Mouse (Mus musculus) CH12.LX (cell line): ENCODE measurements at regions not wholly inside any gene's neighbourhood (a gene's known extent, or its start where the extent isn't known, plus 50 kb on each side); places are given as distances from the start of the nearest gene placed in this dataset.

ENCODE experiments used
- DNase-seq: peaks from one replicate; pipeline ENCODE4 v3.0.0-alpha.2; 2013; ENCODE audit errors: extremely low read depth
- H3K27ac ChIP-seq: 2 replicates; pipeline ENCODE4 v1.5.1; 2012; ENCODE audit warnings: low read depth, mild to moderate bottlenecking, control low read depth, moderate library complexity; ENCODE audit not compliant: insufficient read depth
- H3K27me3 ChIP-seq: replicated peaks from 2 replicates; pipeline ENCODE3; 2012; ENCODE audit warnings: inconsistent platforms
- H3K36me3 ChIP-seq, 2 experiments: replicated peaks in 1 of 2; 2 replicates each; pipeline versions ENCODE3 to v1.6.1; 2012; ENCODE audit warnings: inconsistent platforms in 1 of 2, low read length in 1 of 2, mild to moderate bottlenecking in 1 of 2, mixed read lengths in 1 of 2, moderate library complexity in 1 of 2; ENCODE audit not compliant: control insufficient read depth in 1 of 2, insufficient read depth in 1 of 2
- H3K4me1 ChIP-seq, 2 experiments: 2 replicates each; pipeline ENCODE4 v1.6.1; 2012; ENCODE audit warnings: inconsistent platforms in 1 of 2, moderate library complexity in 1 of 2; ENCODE audit not compliant: insufficient read depth in 2 of 2, control insufficient read depth in 1 of 2
- H3K4me2 ChIP-seq: 2 replicates; pipeline ENCODE4 v1.6.1; 2012; ENCODE audit warnings: low read depth, mild to moderate bottlenecking, control low read depth; ENCODE audit not compliant: poor library complexity, insufficient read depth, severe bottlenecking
- H3K4me3 ChIP-seq, 3 experiments: fragments of 150-350 bp in 1 of 3; sonication (generic) in 1 of 3; replicated peaks in 1 of 3; 2 replicates each; pipeline versions ENCODE3 to v1.5.1; 2011 to 2012; ENCODE audit warnings: low read depth in 2 of 3, low read length in 2 of 3, mild to moderate bottlenecking in 2 of 3, moderate library complexity in 2 of 3, control low read depth in 1 of 3, improper control_type of control experiment in 1 of 3, inconsistent platforms in 1 of 3, mixed read lengths in 1 of 3; ENCODE audit not compliant: poor library complexity in 1 of 3
- H3K79me2 ChIP-seq: replicated peaks from 2 replicates; pipeline ENCODE4 v1.6.1; 2012; ENCODE audit warnings: mild to moderate bottlenecking, moderate library complexity; ENCODE audit not compliant: control insufficient read depth, poor library complexity, insufficient read depth, severe bottlenecking; ENCODE audit errors: extremely low read depth
- H3K9ac ChIP-seq: 2 replicates; pipeline ENCODE4 v1.6.1; 2012; ENCODE audit warnings: low read depth, mild to moderate bottlenecking, control low read depth, moderate library complexity; ENCODE audit not compliant: insufficient read depth
- H3K9me3 ChIP-seq: replicated peaks from 2 replicates; pipeline ENCODE3; 2012; ENCODE audit warnings: low read length, inconsistent platforms, mixed read lengths
- E2F4 ChIP-seq: IDR thresholded peaks from 2 replicates; pipeline ENCODE4 v1.6.1; 2011; ENCODE audit warnings: low read depth, low read length, improper control_type of control experiment; ENCODE audit not compliant: insufficient replicate concordance
- EP300 ChIP-seq: IDR thresholded peaks from 2 replicates; pipeline ENCODE4 v1.6.1; 2011; ENCODE audit warnings: low read length, improper control_type of control experiment
- ETS1 ChIP-seq: conservative IDR thresholded peaks from 2 replicates; pipeline ENCODE4 v1.6.1; 2012; ENCODE audit warnings: low read depth, mild to moderate bottlenecking, inconsistent platforms, low read length, improper control_type of control experiment, moderate library complexity
- MAFK ChIP-seq: IDR thresholded peaks from 2 replicates; pipeline ENCODE4 v1.6.1; 2011; ENCODE audit warnings: low read length, improper control_type of control experiment; ENCODE audit not compliant: insufficient replicate concordance
- MAX ChIP-seq: IDR thresholded peaks from 2 replicates; pipeline ENCODE4 v1.6.1; 2011; ENCODE audit warnings: low read length, improper control_type of control experiment
- NELFE ChIP-seq: IDR thresholded peaks from 2 replicates; pipeline ENCODE4 v1.6.1; 2011; ENCODE audit warnings: low read depth, low read length, improper control_type of control experiment
- POLR2AphosphoS2 ChIP-seq: IDR thresholded peaks from 2 replicates; pipeline ENCODE4 v1.6.1; 2011; ENCODE audit warnings: low read depth, low read length, improper control_type of control experiment
- RAD21 ChIP-seq: IDR thresholded peaks from 2 replicates; pipeline ENCODE4 v1.6.1; 2011; ENCODE audit warnings: low read depth, mild to moderate bottlenecking, low read length, improper control_type of control experiment, moderate library complexity
- SMC3 ChIP-seq: IDR thresholded peaks from 2 replicates; pipeline ENCODE4 v1.6.1; 2011; ENCODE audit warnings: low read depth, low read length, improper control_type of control experiment
- ZMIZ1 ChIP-seq: IDR thresholded peaks from 2 replicates; pipeline ENCODE4 v1.6.1; 2012; ENCODE audit warnings: low read depth, mild to moderate bottlenecking, inconsistent platforms, low read length, improper control_type of control experiment
- dilution Hi-C: fragments of 300-500 bp; cut with MboI; formaldehyde crosslinking; loops from 2 replicates; pipeline ENCODE4 v1.14.3; 2020; ENCODE audit warnings: low sequenced_read_pairs; ENCODE audit not compliant: extremely low pct_unique_long_range_greater_than_20kb, extremely low pct_ligation_motif_present
- in situ Hi-C: fragments of 300-500 bp; cut with MboI; formaldehyde crosslinking; loops from 3 replicates; pipeline ENCODE4 v1.14.3; 2019; ENCODE audit warnings: low sequenced_read_pairs, low pct_ligation_motif_present, low pct_unique_long_range_greater_than_20kb, mixed read lengths

- no peaks in the 10 kb centered on the region for H3K36me3 ChIP-seq
- H3K27ac ChIP-seq = no peak overlapping the region; the same call in 1 of the 2 replicates
- H3K9me3 ChIP-seq = no peaks in the 10 kb centered on the region
- H3K79me2 ChIP-seq = no peaks in the 10 kb centered on the region
- in situ Hi-C loops (no loop called here), dilution Hi-C loops (no loop called here)
- H3K4me1 ChIP-seq = peaks cover 0 to 26% of the 10 kb centered on the region in 2 experiments; a peak in 2 of 4 replicates
- DNase-seq = peak; percentile 70
- no peak overlapping the region for H3K9ac ChIP-seq
- H3K27me3 ChIP-seq = no peaks in the 10 kb centered on the region
- H3K4me3 ChIP-seq = no peak overlapping the region
- no peak overlapping the region for H3K4me2 ChIP-seq
- TF ChIP-seq ETS1 (peak; percentile 29; the same call in 1 of the 2 replicates), MAX (no peak), EP300 (no peak), RAD21 (no peak)
Measured at GRCm38 (mm10) chr17:59382225-59383106, 369.3 kb upstream of the Nudt12 start.

- Histone ChIP-seq H3K36me3 (no peaks in the 10 kb centered on the region), H3K4me1 (no peaks in the 10 kb centered on the region), H3K27me3 (no peaks in the 10 kb centered on the region), H3K9ac (no peak overlapping the region), H3K79me2 (no peaks in the 10 kb centered on the region), H3K27ac (no peak overlapping the region), H3K4me2 (no peak overlapping the region), H3K4me3 (no peak overlapping the region), H3K9me3 (peaks cover under 1% of the 10 kb centered on the region)
- no peak for DNase-seq
- dilution Hi-C loops = no loop called here
- in situ Hi-C loops = no loop called here
- TF ChIP-seq MAFK = no peak
- no peak for TF ChIP-seq SMC3
- TF ChIP-seq NELFE = no peak
- no peak for TF ChIP-seq ZMIZ1
Measured at GRCm38 (mm10) chr17:59373505-59374106, 360.4 kb upstream of the Nudt12 start.

- H3K27ac ChIP-seq = no peak overlapping the region
- H3K79me2 ChIP-seq = no peaks in the 10 kb centered on the region
- dilution Hi-C loops = no loop called here
- no peaks in the 10 kb centered on the region for H3K36me3 ChIP-seq
- DNase-seq = no peak
- H3K4me3 ChIP-seq = no peak overlapping the region
- no peak overlapping the region for H3K4me2 ChIP-seq
- peaks cover 2% of the 10 kb centered on the region for H3K9me3 ChIP-seq
- TF ChIP-seq E2F4 (no peak), EP300 (no peak), POLR2AphosphoS2 (no peak)
- no peaks in the 10 kb centered on the region for H3K4me1 ChIP-seq
- in situ Hi-C loops = no loop called here
- H3K9ac ChIP-seq = no peak overlapping the region
- H3K27me3 ChIP-seq = no peaks in the 10 kb centered on the region
Measured at GRCm38 (mm10) chr17:59369624-59370541, 356.7 kb upstream of the Nudt12 start.
